ENCODE assay signal across 25 mouse cellular contexts in the genomic region with DNA sequence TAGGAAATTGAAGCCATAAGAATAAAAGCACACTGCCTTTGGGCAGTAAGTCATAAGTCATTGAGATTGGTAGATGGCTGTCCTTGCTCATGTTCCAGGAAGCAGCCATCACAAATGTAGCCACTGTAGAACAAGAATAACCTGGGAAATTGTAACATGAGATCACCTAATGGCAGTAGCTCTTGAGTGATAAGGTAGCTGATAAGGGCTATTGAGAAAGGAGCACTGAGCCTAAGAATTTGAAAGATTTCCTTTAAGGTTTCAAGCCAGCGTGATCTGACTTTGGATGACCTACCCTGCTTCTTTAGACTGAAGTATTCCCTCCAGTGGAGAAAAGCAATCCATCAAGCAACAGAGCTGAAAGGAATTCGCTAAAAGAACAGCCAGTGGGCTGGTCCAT.
A peak's percentile ranks its signal among the peaks of the same experiment; 100 is the strongest.
DNase-seq lines count a peak whose midpoint lies in the region; ATAC-seq lines count a peak whose summit lies in the region.
"Had no signal": no experiment of that assay in that cellular context is flagged by ENCODE, and none has a peak within 500 bp of the region (broad histone marks: within the 10 kb centered on the region; RNA-seq: fewer than 3 reads in every experiment).

No protein-coding gene starts in this region.

- no peak for DNase-seq in heart, adult 18-20 months
- DNase-seq in kidney, adult 18-20 months: no peak
- peak; percentile 3 for DNase-seq in kidney, postnatal 14 days
- peak; percentile 13 for DNase-seq in lung, postnatal 36 days
- no peak for DNase-seq in adrenal gland, adult 8-10 months
- DNase-seq: adrenal gland, postnatal 14 days; cerebellum, adult 11 months; cerebellum, adult 9-10 months; cerebellum, postnatal 36 days; gastrocnemius, postnatal 10 days; heart, postnatal 4 days; right cerebral cortex, postnatal 4 days; thymus, postnatal 4 days had no signal

- H3K4me3 ChIP-seq in heart, embryonic 12.5 days: no peak overlapping the region
- H3K4me3 ChIP-seq in kidney, embryonic 15.5 days (replicated peaks): no peak overlapping the region
- H3K4me3 ChIP-seq in midbrain, embryonic 16.5 days (ENCODE audit: low read depth, low read length): no peak overlapping the region
- H3K4me3 ChIP-seq: forebrain, embryonic 13.5 days; heart, embryonic 10.5 days; limb, embryonic 13.5 days; midbrain, embryonic 10.5 days; myocyte; neural tube, embryonic 12.5 days had no signal

- WGBS in heart, embryonic 12.5 days: 11% methylated on average over 2 of the region's 2 CpGs
- 36% methylated on average over 2 of the region's 2 CpGs for WGBS in kidney, embryonic 15.5 days
- 95% methylated on average over 2 of the region's 2 CpGs for WGBS in midbrain, embryonic 16.5 days

- H3K4me2 ChIP-seq in heart, embryonic 12.5 days: no peak overlapping the region
- H3K4me2 ChIP-seq in kidney, embryonic 15.5 days: no peak overlapping the region
- H3K4me2 ChIP-seq in midbrain, embryonic 16.5 days (ENCODE audit: low read length): no peak overlapping the region
- H3K4me2 ChIP-seq: forebrain, embryonic 13.5 days; hindbrain, embryonic 14.5 days; limb, embryonic 13.5 days; liver, embryonic 11.5 days; neural tube, embryonic 12.5 days had no signal

- H3K27ac ChIP-seq in heart, embryonic 12.5 days (ENCODE audit: poor library complexity, severe bottlenecking): peak overlapping the region; percentile 13; the same call in 1 of the 2 replicates
- H3K27ac ChIP-seq in kidney, embryonic 15.5 days: 0 out of 2 replicates have a peak overlapping the region, but pooled peaks have one; percentile 41
- H3K27ac ChIP-seq in midbrain, embryonic 16.5 days (ENCODE audit: low read length): no peak overlapping the region
- H3K27ac ChIP-seq: forebrain, embryonic 13.5 days; heart, embryonic 10.5 days; hindbrain, embryonic 14.5 days; limb, embryonic 13.5 days; midbrain, embryonic 10.5 days; neural tube, embryonic 12.5 days had no signal

- H3K9me3 ChIP-seq in heart, embryonic 12.5 days (replicated peaks): no peaks in the 10 kb centered on the region
- no peaks in the 10 kb centered on the region for H3K9me3 ChIP-seq in kidney, embryonic 15.5 days (replicated peaks)
- no peaks in the 10 kb centered on the region for H3K9me3 ChIP-seq in midbrain, embryonic 16.5 days (replicated peaks; ENCODE audit: control insufficient read depth, low read length, poor library complexity, severe bottlenecking)
- H3K9me3 ChIP-seq: forebrain, embryonic 13.5 days; heart, embryonic 10.5 days; limb, embryonic 13.5 days; midbrain, embryonic 10.5 days; neural tube, embryonic 12.5 days had no signal

- ATAC-seq in heart, embryonic 12.5 days (ENCODE audit: insufficient number of reproducible peaks, low FRiP score): no peak
- no peak; the same call in 1 of the 2 replicates for ATAC-seq in kidney, embryonic 15.5 days (replicated peaks; ENCODE audit: low FRiP score)
- ATAC-seq in midbrain, embryonic 16.5 days: no peak
- ATAC-seq: forebrain, embryonic 13.5 days; Patski had no signal

- 0 out of 2 replicates have a peak, but pooled peaks cover 3% of the 10 kb centered on the region for H3K4me1 ChIP-seq in heart, embryonic 12.5 days (replicated peaks)
- H3K4me1 ChIP-seq in kidney, embryonic 15.5 days: no peaks in the 10 kb centered on the region
- peaks cover 2% of the 10 kb centered on the region; the same call in 1 of the 2 replicates for H3K4me1 ChIP-seq in midbrain, embryonic 16.5 days (ENCODE audit: control insufficient read depth, insufficient read depth, low read length)
- H3K4me1 ChIP-seq: limb, embryonic 13.5 days; midbrain, embryonic 10.5 days; neural tube, embryonic 12.5 days had no signal

- no peak overlapping the region for H3K9ac ChIP-seq in heart, embryonic 12.5 days
- no peak overlapping the region for H3K9ac ChIP-seq in kidney, embryonic 15.5 days
- no peak overlapping the region for H3K9ac ChIP-seq in midbrain, embryonic 16.5 days (ENCODE audit: low read depth, low read length)
- H3K9ac ChIP-seq: forebrain, embryonic 13.5 days; hindbrain, embryonic 14.5 days; limb, embryonic 13.5 days; neural tube, embryonic 12.5 days had no signal

- no peaks in the 10 kb centered on the region for H3K36me3 ChIP-seq in heart, embryonic 12.5 days
- no peaks in the 10 kb centered on the region for H3K36me3 ChIP-seq in kidney, embryonic 15.5 days
- no peaks in the 10 kb centered on the region for H3K36me3 ChIP-seq in midbrain, embryonic 16.5 days (ENCODE audit: control insufficient read depth, insufficient read depth, low read length)
- H3K36me3 ChIP-seq: heart, embryonic 10.5 days; limb, embryonic 13.5 days; midbrain, embryonic 10.5 days; neural tube, embryonic 12.5 days had no signal

- no peaks in the 10 kb centered on the region for H3K27me3 ChIP-seq in heart, embryonic 12.5 days (replicated peaks)
- H3K27me3 ChIP-seq in kidney, embryonic 15.5 days: no peaks in the 10 kb centered on the region
- H3K27me3 ChIP-seq in midbrain, embryonic 16.5 days (ENCODE audit: control insufficient read depth, insufficient read depth, low read depth, low read length): no peaks in the 10 kb centered on the region
- H3K27me3 ChIP-seq: forebrain, embryonic 13.5 days; limb, embryonic 13.5 days; neural tube, embryonic 12.5 days had no signal

Comparison
In these comparisons a context has a peak if more than half of its experiments do, and no peak if none do; other contexts are left out.
1. DNase-seq: peak in kidney, postnatal 14 days (single experiment) and lung, postnatal 36 days (single experiment); none in heart, adult 18-20 months (0 of 2), kidney, adult 18-20 months (single experiment) and adrenal gland, adult 8-10 months (single experiment).